Mouse (Mus musculus) erythroblast, embryonic 14.5 days (primary cell): Measurements from ENCODE around the gene Rsph1.

Experiments used
- GATA1 ChIP-seq: IDR thresholded peaks from 2 replicates; pipeline ENCODE4 v1.6.1; 2012; ENCODE audit warnings: low read length, inconsistent platforms, mixed read lengths
- TAL1 ChIP-seq: IDR thresholded peaks from 3 replicates; pipeline ENCODE4 v1.6.1; 2012; ENCODE audit warnings: low read length, inconsistent platforms, mixed read lengths

DNA sequence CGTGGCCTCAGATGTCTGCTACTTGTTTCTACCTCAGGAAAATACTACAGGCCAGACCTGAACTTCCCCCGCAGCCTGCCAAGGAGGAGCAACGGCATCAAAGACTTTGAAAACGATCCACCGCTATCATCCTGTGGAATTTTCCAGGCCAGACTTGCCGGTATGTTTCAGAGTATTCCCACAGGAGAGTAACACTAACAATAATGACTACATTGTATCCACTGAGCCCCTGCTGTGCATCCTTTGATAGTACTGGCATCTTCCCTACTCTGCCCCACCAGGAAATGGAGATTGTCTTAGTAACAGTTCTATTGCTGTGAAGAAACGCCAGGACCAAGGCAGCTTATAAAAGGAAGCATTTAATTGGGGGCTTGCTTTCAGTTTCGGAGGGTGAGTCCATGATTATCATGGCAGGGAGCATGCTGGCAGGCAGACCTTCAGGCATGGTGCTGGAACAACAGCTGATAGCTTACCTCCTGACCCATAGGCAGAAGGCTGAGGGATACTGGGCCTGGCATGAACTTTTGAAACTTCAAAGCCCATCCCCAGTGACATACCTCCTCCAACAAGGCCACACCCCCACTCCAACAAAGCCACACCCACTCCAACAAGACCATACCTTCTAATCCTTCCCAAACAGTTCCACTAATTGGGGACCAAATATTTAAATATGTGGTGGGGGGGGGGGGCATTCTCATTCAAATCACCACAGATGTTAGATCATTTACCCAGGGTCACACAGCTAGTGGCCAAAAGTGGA, 44.8 kb downstream of the Rsph1 start:
- TF ChIP-seq TAL1: no peak
- TF ChIP-seq GATA1: no peak
